Mouse (Mus musculus): ENCODE measurements around the gene Gm9964.
"Not testable (repeated sequence)": the region's sequence is repeated elsewhere in the genome, so short reads cannot be mapped to it uniquely, and the experiment has no call there.

Gene Gm9964

DNA sequence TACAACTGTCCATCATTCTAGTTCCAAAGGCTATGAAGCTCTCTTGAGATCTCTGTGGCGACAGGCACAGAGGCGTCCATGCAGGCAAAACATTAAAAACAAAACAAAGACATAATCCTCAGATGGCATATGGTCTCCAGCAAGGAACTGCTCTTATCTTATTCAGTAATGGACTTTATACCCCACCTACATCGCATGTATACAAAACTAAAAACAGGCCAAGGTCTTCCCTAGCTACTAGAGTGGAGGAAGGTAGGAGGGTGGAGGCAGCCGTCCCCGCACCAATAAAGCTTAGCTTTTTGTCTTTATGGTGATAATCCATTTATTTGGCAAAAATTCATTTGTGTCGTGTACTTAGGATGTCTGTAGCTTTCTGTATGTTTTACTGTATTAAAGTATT is 6.4 kb upstream of the Gm9964 start:
- no peak for DNase-seq (ENCODE audit: extremely low read depth, low read depth, low spot score)

DNA sequence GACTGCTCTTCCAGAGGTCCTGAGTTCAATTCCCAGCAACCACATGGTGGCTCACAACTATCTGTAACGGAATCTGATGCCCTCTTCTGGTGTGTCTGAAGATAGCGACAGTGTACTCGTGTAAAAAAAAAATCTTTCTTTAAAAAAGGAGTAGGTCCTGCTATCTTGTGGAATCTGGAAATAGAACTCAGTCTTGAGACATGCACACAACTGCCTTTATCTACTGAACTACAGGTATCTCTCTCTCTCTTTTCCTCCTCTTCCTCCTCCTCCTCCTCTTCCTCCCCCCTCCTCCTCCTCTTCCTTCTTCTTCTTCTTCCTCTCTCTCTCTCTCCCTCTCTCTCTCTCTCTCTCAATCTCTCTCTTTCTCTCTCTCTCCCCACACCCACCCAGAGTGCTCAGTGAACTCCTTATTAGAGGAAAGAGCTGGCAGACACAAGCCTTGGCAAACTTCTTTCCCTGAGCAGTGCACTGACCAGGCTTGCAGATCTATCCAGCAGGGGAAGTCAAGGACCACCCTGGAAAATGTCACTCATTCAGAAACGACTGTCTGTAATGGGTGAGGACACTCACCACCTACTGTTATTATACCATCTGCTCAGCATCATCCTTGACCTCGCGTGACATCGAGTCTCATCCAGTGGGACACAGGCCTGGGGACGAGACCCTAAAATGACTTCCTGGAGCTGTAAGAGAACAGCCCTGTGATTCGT is 3.2 kb upstream of the Gm9964 start:
- no peak for DNase-seq (ENCODE audit: extremely low read depth, low read depth, low spot score)

DNA sequence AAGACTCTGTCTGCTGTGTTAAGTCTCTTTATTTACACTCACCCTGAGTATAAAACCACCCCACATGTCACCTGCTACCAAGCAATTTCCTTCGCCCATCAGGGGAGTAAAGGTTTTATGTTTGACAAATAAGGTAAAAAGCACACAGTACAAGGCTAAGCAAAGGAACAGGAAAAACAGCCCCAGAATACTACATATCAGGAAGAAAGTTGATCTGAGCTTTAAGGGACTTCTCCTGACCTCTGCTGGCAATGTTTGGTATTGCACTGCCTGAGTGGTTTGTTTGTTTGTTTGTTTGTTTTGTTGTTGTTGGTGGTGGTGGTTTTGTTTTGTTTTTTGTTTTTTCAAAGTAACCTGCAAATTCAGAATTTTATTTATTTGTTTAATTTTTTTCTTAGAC is 539 bp downstream of the Gm9964 start:
- DNase-seq (ENCODE audit: extremely low read depth, low read depth, low spot score): no peak

DNA sequence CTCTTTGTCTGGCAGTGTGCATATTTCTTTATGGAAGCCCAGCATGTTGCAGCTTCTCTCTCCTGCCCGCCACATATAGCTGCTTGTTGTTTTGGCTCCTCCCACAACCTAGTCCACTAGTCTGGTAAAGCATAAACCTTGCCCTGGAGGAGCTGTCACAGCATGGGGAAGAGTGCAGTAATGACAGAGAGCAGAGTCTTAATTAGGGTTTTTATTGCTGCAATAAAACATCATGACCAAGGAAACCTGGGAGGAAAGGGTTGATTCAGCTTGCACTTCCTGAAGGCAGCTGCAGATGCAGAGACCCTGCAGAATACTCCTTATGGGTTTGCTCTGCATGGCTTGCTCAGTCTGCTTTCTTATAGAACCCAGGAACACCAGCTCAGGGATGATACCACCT is 2.7 kb downstream of the Gm9964 start:
- DNase-seq (ENCODE audit: extremely low read depth, low read depth, low spot score): no peak

DNA sequence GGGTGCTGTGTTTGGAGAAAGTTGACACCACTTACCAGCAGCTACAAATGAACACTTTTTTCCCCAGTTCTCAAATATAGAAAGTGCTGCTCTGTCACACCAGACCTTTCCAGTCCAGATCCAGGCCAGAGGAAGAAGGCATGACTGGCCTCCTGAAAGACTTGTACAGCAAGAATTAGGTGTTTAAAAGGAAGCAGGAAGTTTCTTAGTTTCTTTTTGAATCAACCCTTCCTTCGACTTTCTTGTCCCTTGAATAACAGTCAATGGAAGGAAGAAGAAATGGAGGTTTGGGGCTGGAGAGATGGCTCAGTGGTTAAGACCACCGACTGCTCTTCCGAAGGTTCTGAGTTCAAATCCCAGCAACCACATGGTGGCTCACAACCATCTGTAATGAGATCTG is 3.7 kb downstream of the Gm9964 start:
- DNase-seq (ENCODE audit: extremely low read depth, low read depth, low spot score): no peak

DNA sequence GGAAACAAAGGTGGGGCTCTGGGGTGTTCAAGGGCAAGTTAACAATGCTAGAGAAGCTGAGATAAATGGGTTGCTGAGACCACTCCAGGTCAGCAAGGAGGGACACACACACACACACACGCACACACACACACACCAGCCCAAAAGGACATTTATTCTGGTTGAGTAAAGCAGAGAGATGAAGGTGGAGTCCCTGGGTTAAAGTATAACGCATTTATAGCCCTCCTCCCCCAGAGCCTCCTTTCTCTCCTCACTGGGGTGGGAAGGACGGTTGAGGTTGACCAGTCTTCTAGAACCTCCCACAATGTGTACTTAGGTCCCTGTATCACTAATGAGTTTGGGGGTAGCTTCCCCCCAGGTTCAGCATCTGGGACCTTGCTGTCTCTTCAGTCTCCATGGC is 4.6 kb downstream of the Gm9964 start:
- no peak for DNase-seq (ENCODE audit: extremely low read depth, low read depth, low spot score)

DNA sequence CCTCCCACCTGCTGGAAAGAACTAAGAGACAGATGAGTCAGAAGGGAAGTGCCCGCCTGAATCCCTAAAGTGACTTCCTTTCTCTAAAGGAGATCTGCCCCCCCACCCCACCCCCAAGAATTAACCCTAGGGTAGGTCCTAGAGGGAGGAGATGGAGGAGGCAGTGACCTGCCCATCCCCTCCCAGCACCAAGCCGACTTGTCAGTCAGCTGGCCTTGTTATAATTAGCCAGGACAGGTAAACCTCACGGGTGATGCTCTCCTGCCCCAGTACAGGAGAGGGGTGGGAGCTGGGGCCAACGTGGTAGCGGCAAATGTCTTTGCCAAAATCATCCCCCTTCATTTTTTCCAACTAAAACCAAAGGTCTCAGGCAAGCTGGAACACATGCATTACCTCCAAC is 5.1 kb downstream of the Gm9964 start:
- no peak for DNase-seq (ENCODE audit: extremely low read depth, low read depth, low spot score)

DNA sequence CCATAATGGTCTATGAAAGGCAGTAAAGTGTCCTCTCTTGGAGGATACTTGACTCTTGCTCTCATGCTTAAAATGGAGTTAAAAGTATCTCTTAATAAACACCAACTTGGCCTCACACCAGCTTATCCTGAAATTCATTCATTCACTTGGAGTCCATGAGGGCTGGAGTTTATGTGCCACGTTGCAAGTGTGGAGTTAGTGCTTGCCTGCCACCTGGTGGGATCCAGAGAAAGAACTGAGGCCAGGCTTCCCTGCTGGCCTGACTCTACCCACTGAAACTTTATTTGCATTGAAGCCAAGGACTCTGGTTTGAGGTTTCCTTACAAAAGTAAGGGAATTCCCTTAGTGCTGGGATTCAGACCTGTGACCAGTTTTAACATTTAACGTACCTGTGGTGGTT is 6.2 kb downstream of the Gm9964 start:
- DNase-seq (ENCODE audit: extremely low read depth, low read depth, low spot score): no peak

DNA sequence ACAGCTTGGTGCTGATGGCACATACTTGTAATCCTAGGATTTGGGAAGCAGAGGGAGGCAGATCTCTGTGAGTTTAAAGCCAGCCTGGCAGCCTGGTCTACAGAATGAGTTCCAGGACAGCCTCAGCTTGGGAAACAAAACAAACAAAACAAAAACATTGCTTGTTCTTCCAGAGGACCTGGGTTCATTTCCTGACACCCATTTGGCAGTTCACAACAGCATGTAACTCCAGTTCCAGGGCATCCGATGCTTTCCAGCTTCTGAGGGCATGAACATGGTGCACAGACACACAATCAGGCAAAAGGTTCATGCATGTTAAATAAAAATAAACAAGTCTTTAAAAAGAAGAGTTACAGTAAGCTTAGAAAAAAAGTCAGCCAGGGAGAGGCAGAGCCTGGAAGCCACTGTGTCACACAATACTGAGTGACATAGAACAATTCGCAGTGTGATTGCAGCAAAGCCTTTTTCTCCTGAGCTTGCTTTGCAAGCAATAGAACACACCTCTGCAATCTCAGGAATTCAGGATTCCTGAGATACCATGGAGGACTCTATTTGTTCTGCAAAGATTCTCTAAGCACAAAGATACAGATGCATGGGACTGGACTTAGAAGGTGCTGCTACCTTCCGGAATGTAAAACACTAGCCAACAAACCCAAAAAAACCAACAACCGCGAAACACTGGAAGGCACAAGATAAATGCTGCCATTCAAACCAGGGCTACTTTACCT is 7.6 kb downstream of the Gm9964 start:
- no peak for DNase-seq (ENCODE audit: extremely low read depth, low read depth, low spot score)

DNA sequence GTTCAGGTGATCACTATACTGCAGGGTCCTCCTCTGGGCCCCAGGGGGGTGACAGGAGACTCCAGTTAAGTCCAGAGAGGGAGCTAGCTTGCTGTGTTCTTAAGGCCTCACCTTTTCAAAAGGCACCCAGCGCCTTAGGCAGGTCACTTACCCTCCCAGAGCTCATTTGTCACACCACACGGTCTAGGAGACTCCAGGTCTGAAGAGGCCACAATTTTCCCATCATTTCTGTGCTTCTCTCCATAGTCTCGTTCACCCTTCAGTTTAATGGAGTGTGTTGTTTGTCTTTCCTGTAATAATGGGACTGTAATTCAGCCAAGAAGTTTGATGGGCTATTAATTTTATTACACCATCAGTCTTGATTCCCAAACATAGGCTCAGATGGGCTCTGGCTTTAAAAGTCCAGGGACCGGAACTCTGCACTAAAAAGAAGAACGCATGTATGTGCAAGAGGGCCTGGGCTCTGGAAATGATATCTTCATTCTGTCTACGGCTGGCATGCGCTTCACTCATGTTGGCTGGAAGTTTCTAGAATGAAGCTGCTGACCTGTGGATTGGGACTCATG is 8.3 kb downstream of the Gm9964 start:
- DNase-seq (ENCODE audit: extremely low read depth, low read depth, low spot score): no peak

DNA sequence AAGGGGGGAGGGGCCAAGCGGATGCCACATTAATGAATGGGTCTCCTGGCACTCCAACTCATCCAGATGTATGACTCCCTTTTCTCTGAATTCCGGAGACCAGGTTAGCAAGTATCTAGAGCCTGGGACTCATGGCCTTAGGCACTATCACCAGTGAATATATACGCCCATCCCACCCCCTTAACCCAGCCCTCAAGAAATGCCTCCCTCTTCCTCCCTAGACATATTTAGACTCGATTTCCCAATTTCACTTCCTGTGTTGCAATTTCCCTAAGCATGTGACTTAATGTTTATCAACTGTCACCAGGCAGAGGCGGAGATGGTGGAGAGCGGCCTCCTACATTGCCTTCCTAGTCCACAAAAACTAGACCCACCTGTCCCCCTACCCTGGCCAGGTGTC is 9.3 kb downstream of the Gm9964 start:
- peak; percentile 31 for DNase-seq (ENCODE audit: extremely low read depth, low read depth, low spot score)

DNA sequence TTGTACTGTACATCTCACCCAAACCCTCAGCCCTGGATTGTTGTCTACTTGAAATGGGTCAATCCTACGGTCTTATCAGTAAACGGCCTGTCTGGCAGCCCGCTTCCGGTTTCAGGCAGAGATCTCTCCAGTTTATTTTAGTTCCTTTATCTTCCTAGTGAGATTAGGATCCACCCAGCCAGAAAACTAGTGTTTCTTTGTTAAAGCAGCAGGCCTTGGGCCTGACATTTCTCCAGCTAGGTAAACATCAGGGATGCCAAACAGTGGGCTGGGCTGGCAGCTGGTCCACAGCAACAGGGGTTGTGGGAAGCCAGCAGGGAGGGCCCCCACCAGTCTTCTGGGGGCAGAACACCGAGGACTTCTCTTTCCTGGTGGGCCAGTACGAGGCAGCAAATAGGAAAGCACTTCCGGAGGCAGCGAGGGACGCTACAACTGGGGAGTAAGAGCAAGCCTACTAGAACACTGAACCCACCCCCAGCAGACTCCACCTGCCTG is 10.4 kb downstream of the Gm9964 start:
- DNase-seq (ENCODE audit: extremely low read depth, low read depth, low spot score): no peak

DNA sequence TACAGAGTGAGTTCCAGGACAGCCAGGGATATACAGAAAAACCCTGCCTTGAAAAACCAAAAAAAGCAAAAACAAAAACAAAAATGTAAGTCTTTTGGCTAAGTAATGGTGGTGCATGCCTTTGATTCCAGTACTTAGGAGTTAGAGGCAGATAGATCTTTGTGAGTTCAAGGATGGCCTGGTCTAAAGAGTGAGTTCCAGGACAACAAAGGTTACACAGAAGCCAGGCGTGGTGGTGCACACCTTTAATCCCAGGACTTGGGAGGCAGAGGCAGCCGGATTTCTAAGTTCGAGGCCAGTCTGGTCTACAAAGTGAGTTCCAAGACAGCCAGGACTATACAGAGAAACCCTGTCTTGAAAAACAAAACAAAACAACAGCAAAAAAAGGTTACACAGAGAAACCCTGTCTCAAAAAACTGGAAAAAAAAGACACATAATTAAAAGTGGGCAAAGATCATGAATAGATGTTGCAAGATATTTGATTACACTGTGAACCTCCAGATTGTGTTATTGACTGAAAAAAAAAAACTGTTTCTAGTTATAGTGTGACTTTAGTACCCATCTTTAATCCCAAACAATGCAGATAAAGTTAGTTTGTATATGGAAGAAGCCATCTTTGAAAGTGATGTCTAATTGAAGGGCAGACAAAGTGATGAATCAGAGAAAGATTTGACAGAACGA is 13.2 kb downstream of the Gm9964 start:
- no peak for DNase-seq (ENCODE audit: extremely low read depth, low read depth, low spot score)

DNA sequence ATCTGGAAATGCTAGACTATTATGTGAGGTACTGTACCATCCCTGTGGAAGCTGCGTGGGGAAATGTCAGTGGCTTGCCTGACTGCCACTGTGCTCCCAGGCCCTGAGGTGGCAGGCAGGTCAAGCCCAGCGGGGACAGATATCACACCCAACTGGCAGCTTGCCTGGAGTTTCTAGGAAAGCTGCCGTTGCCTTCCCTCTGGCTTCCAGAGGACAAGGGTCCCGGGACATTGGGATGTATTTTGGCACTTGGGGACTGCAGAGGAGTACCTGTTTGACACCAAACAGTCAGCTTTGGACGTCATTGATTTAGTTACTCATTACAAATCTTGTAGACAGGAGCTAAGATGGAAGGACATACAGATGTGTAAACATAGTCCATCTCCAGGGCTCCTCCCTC is 15.3 kb downstream of the Gm9964 start:
- no peak for DNase-seq (ENCODE audit: extremely low read depth, low read depth, low spot score)

DNA sequence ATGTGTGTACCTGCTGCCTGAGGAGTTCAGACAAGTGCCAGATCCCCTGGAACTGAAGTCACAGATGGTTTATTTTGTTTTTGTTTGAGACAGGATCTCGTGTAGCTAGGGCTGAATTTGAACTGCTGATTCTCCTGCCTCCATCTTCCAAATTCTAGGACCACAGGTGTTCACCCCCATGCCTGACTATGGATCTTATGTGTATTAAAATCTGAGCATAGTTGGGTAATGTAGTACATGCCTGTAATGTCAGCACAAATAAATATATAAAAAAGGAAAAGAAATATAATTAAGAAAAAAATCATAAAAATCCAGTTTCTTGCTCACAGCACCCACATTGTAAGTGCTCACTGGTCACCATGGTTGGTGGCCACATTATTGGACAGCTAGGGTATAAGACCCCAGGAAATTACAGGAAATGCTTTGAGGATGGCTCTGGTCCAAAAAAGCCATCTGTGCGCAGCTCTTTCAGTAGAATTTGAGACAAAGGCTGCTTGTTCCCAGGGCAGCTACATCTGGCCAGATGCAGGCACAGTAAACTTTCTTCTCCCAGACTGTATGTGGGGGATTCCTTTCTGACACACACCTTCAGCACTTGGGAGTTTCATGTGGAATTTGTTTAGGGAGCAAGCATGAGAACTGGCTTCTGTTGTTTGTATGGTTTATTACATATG is 16.8 kb downstream of the Gm9964 start:
- DNase-seq (ENCODE audit: extremely low read depth, low read depth, low spot score): no peak

DNA sequence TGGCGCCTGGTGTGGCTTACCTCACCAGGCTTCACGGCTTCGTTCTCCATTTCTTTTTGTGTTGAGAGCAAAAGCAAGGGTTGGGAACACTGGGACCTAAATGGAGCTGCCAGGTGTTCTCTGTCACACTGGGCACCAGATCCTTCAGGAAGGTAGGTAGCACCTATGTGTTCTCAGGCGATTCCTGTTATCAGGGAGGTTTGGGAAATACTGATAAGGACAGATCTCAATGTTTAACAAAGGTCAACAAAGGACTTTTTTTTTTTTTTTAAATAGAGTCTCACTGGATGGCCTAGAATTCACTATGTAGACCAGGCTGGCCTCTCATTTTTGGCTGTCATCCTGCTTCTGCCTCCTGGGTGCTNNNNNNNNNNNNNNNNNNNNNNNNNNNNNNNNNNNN is 22.9 kb downstream of the Gm9964 start:
- no peak for DNase-seq (ENCODE audit: extremely low read depth, low read depth, low spot score)

DNA sequence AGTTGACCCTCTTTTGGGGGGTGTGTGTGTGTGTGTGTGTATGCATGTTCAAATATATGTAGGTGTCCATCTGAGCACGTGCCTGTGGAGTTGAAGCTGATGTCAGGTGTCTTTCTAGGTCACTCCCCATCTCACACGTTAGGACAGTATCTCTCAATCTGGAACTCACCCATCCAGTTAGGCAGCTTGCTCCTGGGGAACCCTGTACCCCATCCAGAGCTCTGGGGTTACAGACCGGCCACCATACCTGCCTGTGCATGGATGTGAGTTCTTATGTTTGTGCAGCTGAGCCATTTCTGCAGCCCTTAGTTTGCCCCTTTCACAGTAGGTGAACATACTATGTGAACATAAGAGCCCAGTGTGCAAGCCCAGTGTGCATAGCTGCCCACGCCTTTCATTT is 23.7 kb downstream of the Gm9964 start:
- no peak for DNase-seq (ENCODE audit: extremely low read depth, low read depth, low spot score)

DNA sequence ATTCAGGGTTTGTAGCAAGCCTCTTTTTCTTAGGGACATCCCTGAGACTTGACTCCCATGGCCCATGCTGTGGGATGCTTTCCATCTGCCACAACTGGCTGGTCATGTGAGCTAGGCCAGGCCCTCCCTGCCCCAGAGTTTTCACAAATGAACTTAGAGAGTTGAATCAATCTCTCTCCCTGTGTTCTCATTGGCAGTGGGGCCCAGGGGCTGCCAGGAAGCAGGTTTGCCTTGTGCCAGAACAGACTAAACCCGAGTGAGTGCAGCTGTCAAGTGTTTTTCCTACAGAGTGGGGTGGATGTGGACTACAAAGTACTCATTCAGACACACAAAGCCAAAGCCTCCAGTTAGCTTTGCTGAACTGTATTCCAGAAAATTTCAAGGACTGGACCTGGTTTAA is 29.5 kb downstream of the Gm9964 start:
- no peak for DNase-seq (ENCODE audit: extremely low read depth, low read depth, low spot score)

DNA sequence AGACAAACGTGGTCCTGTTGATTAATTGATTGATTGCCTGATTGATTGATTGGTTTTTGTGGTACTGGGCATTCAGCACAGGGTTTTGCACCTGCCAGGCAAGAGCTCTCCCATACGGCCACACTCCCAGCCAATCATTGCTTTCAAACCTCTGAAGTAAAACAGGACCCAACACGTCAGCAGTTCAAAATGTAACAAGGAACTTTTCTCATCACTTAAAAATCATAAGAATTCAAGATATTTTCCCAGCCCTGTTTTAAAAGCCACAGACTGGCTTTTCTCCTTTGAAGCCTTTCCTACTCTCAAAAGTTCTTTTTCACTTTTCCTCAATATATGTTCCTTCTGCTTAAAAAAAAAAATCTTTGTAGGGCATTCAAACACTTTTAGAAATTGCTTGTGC is 32.3 kb downstream of the Gm9964 start:
- no peak for DNase-seq (ENCODE audit: extremely low read depth, low read depth, low spot score)

DNA sequence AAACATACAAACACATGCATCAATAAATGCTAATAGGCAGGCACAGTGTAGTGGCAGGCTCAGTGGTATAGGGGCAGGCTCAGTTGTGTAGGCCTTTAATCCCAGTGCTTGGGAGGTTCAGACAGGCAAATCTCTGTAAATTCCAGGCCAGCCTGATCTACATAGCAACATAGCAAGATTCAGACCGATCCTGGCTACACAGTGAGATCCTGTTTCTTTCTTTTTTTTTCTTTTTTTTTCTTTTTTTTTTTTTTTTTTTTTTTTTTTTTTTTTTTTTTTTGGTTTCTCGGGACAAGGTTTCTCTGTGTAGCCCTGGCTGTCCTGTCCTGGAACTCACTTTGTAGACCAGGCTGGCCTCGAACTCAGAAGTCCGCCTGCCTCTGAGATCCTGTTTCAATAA is 36.6 kb downstream of the Gm9964 start:
- not testable (repeated sequence) for DNase-seq (ENCODE audit: extremely low read depth, low read depth, low spot score)

DNA sequence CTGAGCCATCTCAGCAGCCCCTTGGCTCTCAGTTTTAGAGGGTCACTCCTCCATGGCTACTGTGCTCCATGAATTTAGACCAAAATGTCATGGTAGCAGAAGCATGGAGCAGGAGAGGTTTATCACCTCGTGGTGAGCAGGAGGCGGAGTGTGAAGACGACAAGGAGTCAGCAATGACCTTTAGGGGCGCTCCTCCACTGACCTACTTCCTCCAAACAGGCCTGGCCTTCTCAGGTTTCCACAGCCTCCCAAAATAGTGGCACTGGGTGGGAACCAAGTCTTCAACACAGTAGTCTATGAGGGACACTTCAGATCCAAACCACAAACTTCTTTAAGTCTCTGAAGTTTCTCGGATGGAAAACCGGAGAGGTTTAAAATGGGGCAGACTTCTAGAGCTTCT is 38.0 kb downstream of the Gm9964 start:
- DNase-seq (ENCODE audit: extremely low read depth, low read depth, low spot score): no peak
